Mouse (Mus musculus) kidney, postnatal 4 days (tissue): Measurements from ENCODE around the gene Cpm.
"Not testable (repeated sequence)": the region's sequence is repeated elsewhere in the genome, so short reads cannot be mapped to it uniquely, and the experiment has no call there.

Experiments used
- DNase-seq, 2 experiments: peaks; one replicate each; pipeline ENCODE4 v3.0.0; 2021; ENCODE audit warnings: mixed read lengths in 2 of 2

Cpm gene

GRCm38 (mm10) chr10:117593857-117594256 lies 35.4 kb upstream of the Cpm start:
- DNase-seq, result no peak

GRCm38 (mm10) chr10:117594291-117594850 lies 34.9 kb upstream of the Cpm start:
- DNase-seq, result no peak

- no peak for DNase-seq
These were observed 34.4 kb upstream of the Cpm start for GRCm38 (mm10) chr10:117594913-117595312.

GRCm38 (mm10) chr10:117595442-117596164 lies 33.7 kb upstream of the Cpm start:
- no peak for DNase-seq

GRCm38 (mm10) chr10:117596165-117596735 lies 33.0 kb upstream of the Cpm start:
- DNase-seq, result no peak

- no peak for DNase-seq
These were observed 32.5 kb upstream of the Cpm start for GRCm38 (mm10) chr10:117596771-117597324.

- DNase-seq, result not testable (repeated sequence)
These were observed 31.7 kb upstream of the Cpm start for GRCm38 (mm10) chr10:117597371-117598265.

- no peak for DNase-seq
These were observed 30.9 kb upstream of the Cpm start for GRCm38 (mm10) chr10:117598266-117598950.

- not testable (repeated sequence) for DNase-seq
These were observed 30.2 kb upstream of the Cpm start for GRCm38 (mm10) chr10:117598951-117599572.

GRCm38 (mm10) chr10:117601146-117602035 lies 27.9 kb upstream of the Cpm start:
- no peak for DNase-seq

- DNase-seq, result no peak
These were observed 26.8 kb upstream of the Cpm start for GRCm38 (mm10) chr10:117602325-117603129.

GRCm38 (mm10) chr10:117603130-117603833 lies 26.0 kb upstream of the Cpm start:
- no peak for DNase-seq

GRCm38 (mm10) chr10:117603834-117604623 lies 25.3 kb upstream of the Cpm start:
- DNase-seq, result no peak

GRCm38 (mm10) chr10:117604624-117605282 lies 24.5 kb upstream of the Cpm start:
- DNase-seq, result no peak

- DNase-seq, result no peak
These were observed 23.7 kb upstream of the Cpm start for GRCm38 (mm10) chr10:117605283-117606243.

GRCm38 (mm10) chr10:117606423-117606822 lies 22.9 kb upstream of the Cpm start:
- no peak for DNase-seq
